Mouse (Mus musculus) liver, adult 2 months (tissue): ENCODE data around the gene Cdh13.

ENCODE experiments used
- CTCF ChIP-seq: fragments of 200-500 bp; IDR thresholded peaks from 2 replicates; pipeline ENCODE4 v1.5.1; 2011; ENCODE audit warnings: low read depth, low read length, control low read depth
- POLR2A ChIP-seq: fragments of 200-500 bp; IDR thresholded peaks from 2 replicates; pipeline ENCODE4 v1.6.1; 2011; ENCODE audit warnings: low read length, control low read depth; ENCODE audit not compliant: insufficient read depth; ENCODE audit errors: extremely low read depth

- no peak for TF ChIP-seq CTCF
- TF ChIP-seq POLR2A = no peak
These were observed 96.1 kb downstream of the Cdh13 start for GRCm38 (mm10) chr8:118379657-118380056.
